Mouse (Mus musculus) testis, adult 2 months (tissue): ENCODE results near the gene Rbx1.

Experiments
- CTCF ChIP-seq: fragments of 200-500 bp; IDR thresholded peaks from 2 replicates; pipeline ENCODE4 v1.5.1; 2012; ENCODE audit warnings: low read depth, mild to moderate bottlenecking, inconsistent platforms, low read length, moderate library complexity; ENCODE audit not compliant: control insufficient read depth, insufficient read depth, insufficient replicate concordance
- POLR2A ChIP-seq: fragments of 200-500 bp; IDR thresholded peaks from 2 replicates; pipeline ENCODE4 v1.6.1; 2012; ENCODE audit warnings: low read depth, mild to moderate bottlenecking, inconsistent platforms, low read length, moderate library complexity; ENCODE audit not compliant: control insufficient read depth

DNA sequence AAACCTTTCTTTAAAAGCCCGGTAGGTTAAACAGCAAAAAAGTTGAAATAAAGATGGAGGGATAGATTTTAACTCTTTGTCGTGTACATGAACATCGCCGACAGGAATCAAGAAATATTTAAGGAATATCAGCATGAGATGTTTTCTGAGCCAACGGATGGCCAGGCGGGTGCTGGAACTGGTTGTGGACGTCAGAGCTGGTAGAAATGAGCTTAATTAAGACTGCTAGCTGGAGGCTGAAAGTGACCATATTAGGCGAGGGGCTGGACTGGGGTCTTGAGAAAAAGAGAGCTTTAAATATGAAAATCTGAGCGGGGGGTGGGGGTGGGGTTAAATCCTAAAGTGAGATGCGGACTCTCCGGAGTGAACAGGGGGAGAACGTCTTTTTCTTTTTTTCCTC lies 57.8 kb downstream of the Rbx1 start:
- no peak for TF ChIP-seq POLR2A
- no peak for TF ChIP-seq CTCF
